Mouse (Mus musculus) retina, adult 2 months (tissue): ENCODE measurements around the gene 1600002K03Rik.
A peak's percentile ranks its signal among the peaks of the same experiment; 100 is the strongest.
"Not testable (repeated sequence)": the region's sequence is repeated elsewhere in the genome, so short reads cannot be mapped to it uniquely, and the experiment has no call there.

Source experiments
- DNase-seq: peaks from one replicate; pipeline ENCODE4 v3.0.0-alpha.2; 2012; ENCODE audit warnings: low read depth, low spot score

Gene 1600002K03Rik

GRCm38 (mm10) chr10:80153713-80154112 is 19.0 kb upstream of the 1600002K03Rik start:
- DNase-seq: no peak

- no peak for DNase-seq
These were observed 18.4 kb upstream of the 1600002K03Rik start for GRCm38 (mm10) chr10:80154384-80154783.

DNA sequence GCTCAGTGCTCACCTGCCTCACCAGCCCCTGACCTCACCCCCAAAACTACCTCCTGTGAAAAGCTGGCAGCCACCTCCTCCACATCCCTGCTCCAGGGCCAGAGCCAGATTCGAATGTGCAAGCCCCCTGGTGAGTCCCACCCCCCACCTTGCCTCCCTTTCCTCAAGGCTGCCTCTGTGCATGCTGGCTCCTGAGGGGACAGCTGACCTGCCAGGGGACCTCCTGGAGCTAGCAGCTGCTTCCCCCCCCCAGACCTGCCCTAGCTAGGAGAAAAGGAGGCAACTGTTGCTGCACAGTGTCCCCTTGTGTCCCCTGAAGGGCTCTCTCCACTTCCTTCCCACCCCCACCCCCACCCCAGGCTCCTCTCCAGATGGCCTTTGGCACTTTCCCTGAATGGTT is 17.5 kb upstream of the 1600002K03Rik start:
- DNase-seq: no peak

DNA sequence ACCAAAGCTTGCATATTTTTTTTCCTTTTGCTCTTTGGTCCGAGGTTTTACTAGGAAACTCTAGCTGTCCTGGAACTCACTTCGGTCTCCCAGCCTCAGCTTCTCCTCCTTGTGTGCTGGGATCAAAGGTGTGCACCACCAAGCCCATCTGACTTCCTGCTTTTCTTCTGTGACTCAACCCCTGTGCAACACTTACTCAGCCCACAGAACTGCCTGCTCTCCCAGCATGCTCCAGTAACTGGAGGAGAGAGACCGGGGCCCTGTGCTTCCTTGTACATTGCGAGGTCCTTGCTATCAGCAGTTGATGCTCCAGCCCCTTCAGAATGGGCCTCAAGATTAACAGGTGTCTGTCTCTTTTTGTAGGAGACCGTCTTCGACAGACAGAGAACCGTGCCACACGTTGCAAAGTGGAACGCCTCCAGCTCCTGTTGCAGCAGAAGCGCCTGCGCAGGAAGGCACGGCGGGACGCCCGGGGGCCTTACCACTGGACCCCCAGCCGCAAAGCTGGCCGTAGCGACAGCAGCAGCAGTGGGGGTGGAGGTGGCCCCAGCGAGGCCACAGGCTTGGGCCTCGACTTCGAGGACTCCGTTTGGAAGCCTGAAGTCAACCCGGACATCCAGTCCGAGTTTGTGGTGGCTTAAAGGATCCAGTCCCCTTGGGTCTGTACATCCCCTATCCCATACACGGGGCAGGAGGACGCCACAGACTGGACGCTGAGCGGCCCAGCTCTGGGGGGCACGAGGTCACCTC is 16.6 kb upstream of the 1600002K03Rik start:
- no peak for DNase-seq

GRCm38 (mm10) chr10:80156752-80157053 is 16.0 kb upstream of the 1600002K03Rik start:
- DNase-seq: no peak

DNA sequence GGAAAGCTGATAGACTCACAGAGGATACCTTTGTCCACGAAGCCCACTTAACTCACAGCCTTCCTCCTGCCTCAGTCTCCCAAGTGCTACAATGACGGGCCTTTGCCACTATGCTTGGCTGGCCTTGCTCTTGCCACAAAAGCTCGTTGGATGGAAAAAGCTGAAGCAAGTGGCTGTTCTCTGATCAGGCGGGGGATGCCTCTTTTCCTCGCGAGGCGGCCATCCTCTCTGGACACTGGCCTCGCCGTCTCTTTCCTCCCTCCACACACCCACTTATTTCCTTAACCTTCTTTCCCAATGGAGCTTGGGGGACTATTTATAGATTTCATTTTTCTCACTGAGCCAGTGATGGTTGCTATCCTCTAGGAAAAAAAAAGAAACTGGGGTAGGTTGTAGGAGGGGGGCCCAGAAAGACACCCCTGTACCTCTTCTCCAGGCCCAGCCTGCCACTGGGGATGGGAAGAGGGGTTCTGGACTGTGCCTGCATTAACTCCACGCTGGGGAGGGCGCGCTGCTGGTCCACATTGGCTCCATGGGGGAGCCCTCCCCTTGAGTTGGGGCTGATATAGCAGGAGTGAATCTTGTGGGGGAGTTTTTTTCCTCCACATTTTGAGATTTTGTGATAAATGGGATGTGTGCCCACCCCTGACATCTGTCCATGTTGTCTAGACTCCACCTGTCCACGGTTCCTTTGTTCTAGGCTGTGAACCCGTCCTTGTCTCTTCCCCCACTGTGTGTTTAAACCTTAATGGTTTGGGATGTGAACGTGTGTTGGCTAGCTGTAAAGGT is 15.4 kb upstream of the 1600002K03Rik start:
- no peak for DNase-seq

GRCm38 (mm10) chr10:80158307-80158986 is 14.3 kb upstream of the 1600002K03Rik start:
- DNase-seq: no peak

GRCm38 (mm10) chr10:80159021-80159560 is 13.7 kb upstream of the 1600002K03Rik start:
- no peak for DNase-seq

DNA sequence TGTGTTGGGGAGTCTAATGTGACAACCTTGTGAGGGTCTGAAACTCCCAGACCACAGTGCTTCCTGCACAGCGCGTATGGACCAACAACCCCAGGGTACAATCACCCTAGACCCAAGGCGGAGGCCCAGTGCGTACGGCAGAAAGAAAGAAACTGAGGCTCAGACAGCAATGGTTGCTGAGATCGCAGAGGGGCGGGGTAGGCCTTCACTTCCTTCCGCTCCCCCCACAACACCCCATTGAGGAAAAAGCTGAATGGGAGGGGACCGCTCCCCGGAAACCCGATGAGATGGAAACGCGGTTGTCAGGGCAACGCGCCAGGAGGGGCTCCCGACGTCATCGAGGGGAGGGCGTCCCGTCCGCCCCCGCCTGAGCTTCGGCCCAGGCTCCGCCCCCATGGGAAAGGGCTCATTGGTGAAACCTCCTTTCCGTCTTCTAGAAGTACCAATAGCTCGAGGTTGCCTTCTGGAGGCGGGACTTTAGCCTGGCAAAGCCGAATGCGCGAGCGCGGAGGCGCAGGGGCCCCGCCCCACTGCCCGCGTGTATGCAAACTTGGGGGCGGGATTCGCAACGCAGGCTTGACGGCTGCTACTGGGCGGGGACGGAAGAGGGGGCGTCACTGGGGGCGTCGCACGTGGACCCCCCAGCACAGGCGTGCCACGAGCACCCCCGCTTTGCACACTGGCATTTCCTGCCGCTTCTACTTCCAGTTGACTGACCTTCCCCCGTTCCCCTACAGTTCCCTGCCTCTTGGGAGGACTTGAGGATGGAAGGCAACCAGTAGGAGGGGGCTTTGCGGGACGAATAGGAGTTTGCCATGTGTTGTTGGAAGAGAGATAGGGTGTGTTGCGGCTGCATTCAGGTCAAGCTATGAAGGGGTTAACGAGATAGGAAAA is 12.9 kb upstream of the 1600002K03Rik start:
- peak; percentile 95 for DNase-seq

DNA sequence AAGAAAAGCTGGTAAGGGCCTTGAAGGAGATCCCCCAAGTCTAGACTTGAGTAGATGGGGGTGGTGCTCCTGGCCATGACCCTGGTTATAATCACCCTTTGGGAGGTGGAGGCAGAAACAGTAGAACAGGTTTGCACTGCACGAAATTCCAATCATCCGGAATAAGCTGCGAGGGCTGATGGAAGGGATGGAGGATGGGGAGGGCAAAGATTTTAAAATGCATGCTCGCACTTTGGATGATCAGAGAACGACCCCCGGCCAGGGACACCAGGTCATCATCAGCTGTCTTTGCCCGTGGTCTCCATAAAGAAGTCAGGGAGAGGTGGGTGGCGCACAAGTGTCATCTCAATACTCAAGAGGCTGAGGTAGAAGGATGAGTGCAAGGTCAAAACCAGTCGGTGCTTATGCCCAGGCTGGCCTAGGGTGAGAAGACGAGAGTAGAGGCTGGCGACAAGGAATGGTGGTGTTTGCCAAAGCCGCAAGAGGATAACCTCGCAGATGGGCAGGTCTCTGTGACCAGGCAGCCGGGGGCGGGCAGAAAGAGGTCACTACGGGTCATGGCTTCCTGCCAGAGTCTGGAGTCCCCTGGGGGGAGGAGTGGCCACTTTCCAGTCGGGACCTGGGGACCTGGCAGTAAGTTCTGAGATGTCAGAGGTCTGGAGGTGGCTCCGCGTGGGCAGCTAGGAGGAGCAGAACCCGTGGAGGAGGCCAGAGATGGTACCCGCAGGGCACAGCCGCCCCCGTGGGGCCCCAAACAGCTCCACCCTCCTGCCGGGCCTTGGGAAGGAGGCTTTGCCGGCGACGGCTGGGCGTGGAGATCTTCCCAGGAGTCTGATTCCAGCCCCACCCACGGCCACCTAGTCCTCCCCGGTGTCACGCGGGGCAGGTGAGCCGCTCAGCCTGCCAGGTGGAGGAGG is 12.0 kb upstream of the 1600002K03Rik start:
- DNase-seq: no peak

DNA sequence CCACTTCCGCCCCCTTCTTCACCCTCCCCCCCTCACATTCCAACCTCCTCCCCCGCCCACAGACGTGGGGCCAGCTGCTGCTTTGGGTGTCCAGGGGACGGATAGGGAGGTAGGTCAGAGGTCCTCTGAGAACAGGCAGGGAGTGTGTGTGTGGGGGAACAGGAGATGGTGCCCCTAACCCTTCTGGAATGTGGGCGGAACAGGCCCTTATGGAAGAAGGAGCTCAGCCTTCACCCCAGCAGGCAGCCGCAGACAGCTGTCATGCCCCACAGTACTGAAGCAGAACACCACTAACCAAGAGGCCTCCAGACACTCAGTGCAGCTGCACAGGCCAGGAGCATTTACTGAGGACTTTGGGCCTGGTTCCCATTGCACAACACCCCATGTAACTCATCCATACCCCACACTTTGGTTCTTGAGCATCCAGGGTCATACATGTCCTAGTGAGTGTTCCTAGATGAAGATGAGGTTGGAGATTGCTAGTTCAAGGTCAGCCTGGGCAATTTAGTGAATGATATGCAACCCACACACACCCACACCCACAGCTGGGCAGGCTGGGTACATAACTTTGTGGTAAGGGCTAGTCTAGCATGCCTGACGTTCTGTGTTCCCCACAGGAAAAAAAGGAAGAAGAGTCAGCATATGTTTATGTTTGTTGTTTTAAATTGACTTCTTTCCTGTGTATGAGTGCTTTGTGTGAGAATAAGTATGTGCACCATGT is 11.1 kb upstream of the 1600002K03Rik start:
- no peak for DNase-seq

DNA sequence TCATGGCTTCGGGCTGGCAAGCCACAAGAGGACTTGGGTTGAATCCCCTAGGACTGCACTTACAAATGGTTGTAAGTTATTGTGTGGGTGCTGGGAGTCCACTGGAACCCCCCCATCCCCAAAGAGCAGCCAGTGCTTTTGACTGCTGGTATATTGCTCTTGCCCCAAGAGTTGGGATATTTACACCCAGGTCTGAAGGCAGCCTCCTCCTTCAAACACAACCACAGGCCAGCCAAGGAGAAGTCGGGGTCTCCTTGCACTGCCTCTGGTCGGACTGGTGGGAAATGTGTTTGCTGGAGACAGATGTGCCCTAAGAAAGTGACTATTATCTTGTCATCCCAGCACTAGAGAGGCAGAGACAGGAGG is 10.5 kb upstream of the 1600002K03Rik start:
- no peak for DNase-seq

- no peak for DNase-seq
These were observed 9.9 kb upstream of the 1600002K03Rik start for GRCm38 (mm10) chr10:80162716-80163299.

DNA sequence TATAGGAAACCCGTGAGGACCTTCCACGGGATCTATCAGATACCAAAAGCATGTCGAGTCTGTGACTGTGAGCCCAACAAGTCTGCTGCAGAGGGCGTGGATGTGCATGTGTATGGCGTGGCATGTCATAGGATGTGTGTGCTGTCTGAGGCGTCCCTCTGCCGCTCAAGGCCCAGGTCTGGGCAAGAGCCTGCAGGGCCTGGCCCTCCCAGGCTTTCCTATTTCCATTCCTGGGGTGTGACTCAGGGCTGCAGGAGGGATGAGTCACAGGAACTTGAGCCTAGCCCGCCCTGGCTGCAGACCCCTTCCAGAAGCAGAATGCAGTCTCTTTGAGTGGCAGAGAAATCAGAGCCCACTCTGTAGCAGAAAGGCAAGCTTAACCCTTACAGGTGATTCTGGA is 9.0 kb upstream of the 1600002K03Rik start:
- no peak for DNase-seq

DNA sequence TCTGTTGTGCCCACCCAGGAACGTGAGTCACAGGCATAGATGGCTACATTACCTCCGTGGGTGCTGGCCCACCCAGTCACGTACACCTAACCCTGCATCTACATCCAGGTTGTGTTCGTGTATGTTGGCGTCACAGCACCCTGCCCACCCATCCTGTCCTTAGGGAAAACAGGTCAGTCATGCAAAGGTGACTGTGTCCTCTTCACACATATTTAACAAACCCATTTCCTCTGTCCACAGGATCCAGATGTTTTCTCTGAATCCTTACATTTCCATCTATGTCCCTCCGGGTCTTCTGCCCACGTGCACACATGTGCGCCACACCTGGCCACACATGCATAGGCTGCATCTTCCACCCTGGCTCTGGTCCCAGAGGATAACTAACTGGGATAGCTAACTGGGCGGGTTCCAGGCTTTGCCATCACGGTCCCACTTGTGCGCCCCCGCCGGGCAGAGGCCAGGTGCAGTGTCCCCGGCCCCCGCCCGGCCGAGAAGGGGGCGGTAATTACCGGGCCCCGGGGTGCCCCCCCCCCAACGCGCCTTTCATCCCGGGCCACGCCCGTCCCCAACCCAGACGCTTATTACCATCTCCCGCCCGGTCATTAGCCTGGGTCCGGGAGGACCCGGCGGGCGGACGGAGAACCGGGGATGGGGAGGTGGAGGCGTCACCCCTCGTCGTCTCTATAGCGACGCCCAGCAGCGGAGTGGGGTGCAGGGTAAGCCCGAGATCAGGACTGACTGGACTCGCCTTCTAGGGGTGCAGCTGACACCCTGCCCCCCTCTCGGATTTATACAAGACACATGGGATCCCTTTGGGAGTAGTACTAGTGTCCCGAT is 8.4 kb upstream of the 1600002K03Rik start:
- no peak for DNase-seq

DNA sequence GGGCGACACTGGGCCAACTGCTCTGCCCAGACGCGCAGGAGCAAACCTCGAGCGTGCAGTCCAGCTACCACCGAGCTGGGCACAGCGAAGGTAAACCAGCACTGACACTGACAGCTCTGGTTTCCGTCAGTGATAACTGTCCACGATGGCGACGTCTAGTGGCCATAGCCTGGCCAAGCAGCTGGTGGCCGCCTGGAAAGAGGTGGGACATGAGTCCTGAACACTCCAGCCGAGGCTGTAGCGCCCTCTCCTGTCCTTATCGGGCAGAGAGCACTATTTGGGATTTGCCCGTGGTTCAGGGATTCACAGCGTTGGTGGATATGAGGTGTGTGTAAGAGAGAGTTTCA is 7.8 kb upstream of the 1600002K03Rik start:
- peak; percentile 92 for DNase-seq

GRCm38 (mm10) chr10:80165392-80166128 is 7.2 kb upstream of the 1600002K03Rik start, which contains the start of gene Cirbp:
TSS of gene Cirbp (plus strand) at chr10:80165985.
- DNase-seq: no peak

DNA sequence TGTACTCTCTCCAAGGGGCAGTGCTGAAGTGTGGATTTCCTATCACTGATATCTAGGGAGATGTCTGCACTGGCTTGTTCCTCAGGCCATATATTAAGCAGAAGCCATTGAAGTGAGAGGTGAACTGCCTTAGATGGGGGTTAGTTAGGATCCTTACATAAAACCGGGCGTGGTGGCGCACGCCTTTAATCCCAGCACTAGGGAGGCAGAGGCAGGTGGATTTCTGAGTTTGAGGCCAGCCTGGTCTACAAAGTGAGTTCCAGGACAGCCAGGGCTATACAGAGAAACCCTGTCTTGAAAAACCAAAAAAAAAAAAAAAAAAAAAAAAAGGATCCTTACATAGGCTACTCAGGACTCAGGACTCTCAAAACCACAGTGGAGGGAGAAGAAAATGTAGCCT is 6.6 kb upstream of the 1600002K03Rik start:
- DNase-seq: not testable (repeated sequence)
